Mouse (Mus musculus) midbrain, embryonic 10.5 days (tissue): Measurements from ENCODE around the gene Zmat1. TPM values are rescaled to one million over a fixed set of nuclear protein-coding genes. Genes with fewer than 3 reads are reported as not detected.
"Not testable (repeated sequence)": the region's sequence is repeated elsewhere in the genome, so short reads cannot be mapped to it uniquely, and the experiment has no call there.

ENCODE experiments used
- DNase-seq: peaks from one replicate; pipeline ENCODE4 v3.0.0-alpha.2; 2017; ENCODE audit warnings: low spot score
- H3K27ac ChIP-seq: fragments of 300-500 bp; sonication (generic); replicated peaks from 2 replicates; pipeline ENCODE4 v1.5.1; 2016; ENCODE audit warnings: mild to moderate bottlenecking
- H3K27me3 ChIP-seq: fragments of 300-500 bp; sonication (generic); 2 replicates; pipeline ENCODE4 v1.6.1; 2016; ENCODE audit warnings: low read depth, mild to moderate bottlenecking; ENCODE audit not compliant: poor library complexity, severe bottlenecking
- H3K36me3 ChIP-seq: fragments of 300-500 bp; sonication (generic); 2 replicates; pipeline ENCODE4 v1.6.1; 2016; ENCODE audit warnings: mild to moderate bottlenecking, moderate library complexity
- H3K4me1 ChIP-seq: fragments of 300-500 bp; sonication (generic); 2 replicates; pipeline ENCODE4 v1.6.1; 2016
- H3K4me3 ChIP-seq: fragments of 300-500 bp; sonication (generic); 2 replicates; pipeline ENCODE4 v1.5.1; 2016; ENCODE audit warnings: mild to moderate bottlenecking, moderate library complexity
- H3K9me3 ChIP-seq: fragments of 300-500 bp; sonication (generic); replicated peaks from 2 replicates; pipeline ENCODE4 v1.6.1; 2016; ENCODE audit warnings: mild to moderate bottlenecking
- WGBS: fragments of 180-500 bp; shearing (Covaris S2); methylation state at CpG from one replicate; pipeline ENCODE4 v1.1.7; 2016; 5-methylcytosine and 5-hydroxymethylcytosine counted together
- polyA plus RNA-seq: library from polyadenylated mRNA; unstranded; fragments of >200 nt; fragmentation: Nextera tagmentation; extraction: Ambion mirVana; gene quantifications from 2 replicates; pipeline ENCODE4 v1.2.1, GENCODE M21; 2016

Zmat1 gene
- 4.6 and 5.4 TPM in 2 replicates for polyA plus RNA-seq

GRCm38 (mm10) chrX:135008720-135009470 is at the start of gene Zmat1:
Gene Zmat1, minus strand, starts transcription at chrX:135009209.
- H3K27me3 ChIP-seq, result peaks cover 77% of the 10 kb centered on the region
- H3K27ac ChIP-seq, result peak within 1 kb of the TSS; percentile 97
- H3K4me3 ChIP-seq, result peak within 1 kb of the TSS; percentile 67
- H3K4me1 ChIP-seq, result peaks cover 7% of the 10 kb centered on the region; the same call in 1 of the 2 replicates
- peak; percentile 86 for DNase-seq
- no peaks in the 10 kb centered on the region for H3K36me3 ChIP-seq
- WGBS, result 24% methylated on average over 63 of the region's 65 CpGs
- H3K9me3 ChIP-seq, result no peaks in the 10 kb centered on the region

DNA sequence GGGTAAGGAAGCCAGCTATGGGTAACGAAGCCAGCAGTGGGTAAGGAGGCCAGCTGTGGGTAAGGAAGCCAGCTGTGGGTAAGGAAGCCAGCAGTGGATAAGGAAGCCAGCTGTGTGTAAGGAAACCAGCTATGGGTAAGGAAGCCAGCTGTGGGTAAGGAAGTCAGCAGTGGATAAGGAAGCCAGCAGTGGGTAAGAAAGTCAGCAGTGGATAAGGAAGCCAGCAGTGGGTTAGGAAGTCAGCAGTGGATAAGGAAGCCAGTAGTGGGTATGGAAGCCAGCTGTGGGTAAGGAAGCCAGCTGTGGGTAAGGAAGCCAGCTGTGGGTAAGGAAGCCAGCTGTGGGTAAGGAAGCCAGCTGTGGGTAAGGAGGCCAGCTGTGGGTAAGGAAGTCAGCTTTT is 44.9 kb upstream of the Zmat1 start:
- WGBS, result 68% methylated on average over 1 of the region's 1 CpGs
- H3K36me3 ChIP-seq, H3K9me3 ChIP-seq, H3K4me1 ChIP-seq, DNase-seq, H3K4me3 ChIP-seq, H3K27ac ChIP-seq: not testable (repeated sequence)
- peaks cover 52% of the 10 kb centered on the region for H3K27me3 ChIP-seq

- peaks cover 91% of the 10 kb centered on the region for H3K27me3 ChIP-seq
- peak overlapping the region; percentile 49 for H3K4me3 ChIP-seq
- H3K9me3 ChIP-seq, result no peaks in the 10 kb centered on the region
- H3K36me3 ChIP-seq, result no peaks in the 10 kb centered on the region
- no peak overlapping the region for H3K27ac ChIP-seq
- H3K4me1 ChIP-seq, result no peaks in the 10 kb centered on the region
- peak; percentile 16 for DNase-seq
- WGBS, result 21% methylated on average over 24 of the region's 24 CpGs
Observed at GRCm38 (mm10) chrX:135035962-135036375, 27.0 kb upstream of the Zmat1 start.

GRCm38 (mm10) chrX:135025135-135025534 is 16.1 kb upstream of the Zmat1 start:
- peaks cover 95% of the 10 kb centered on the region for H3K27me3 ChIP-seq
- H3K9me3 ChIP-seq, result no peaks in the 10 kb centered on the region
- no peak for DNase-seq
- no peak overlapping the region for H3K4me3 ChIP-seq
- H3K4me1 ChIP-seq, result no peaks in the 10 kb centered on the region
- no peak overlapping the region for H3K27ac ChIP-seq
- WGBS, result 88% methylated on average over 9 of the region's 9 CpGs
- H3K36me3 ChIP-seq, result no peaks in the 10 kb centered on the region

DNA sequence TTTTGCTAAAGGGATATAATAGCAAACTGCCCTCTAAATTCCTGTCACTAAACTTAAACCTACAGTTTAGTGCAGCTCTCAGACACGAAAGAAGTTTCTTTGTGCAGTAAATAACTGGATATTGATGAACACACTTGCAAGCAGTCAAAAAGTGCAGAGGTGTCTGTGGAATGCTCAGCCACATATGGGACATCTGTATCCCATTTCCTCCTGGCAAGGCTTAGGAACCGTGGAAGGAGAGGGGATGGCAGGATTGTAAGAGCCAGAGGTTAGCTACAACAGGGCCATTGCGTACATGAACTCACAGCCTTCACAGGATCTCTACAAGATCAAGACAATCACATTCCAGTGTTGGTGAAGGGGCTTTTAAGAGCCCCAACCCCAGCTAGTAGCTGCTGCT is 2.4 kb upstream of the Zmat1 start:
- 70% methylated on average over 3 of the region's 3 CpGs for WGBS
- Histone ChIP-seq H3K9me3 (no peaks in the 10 kb centered on the region), H3K4me1 (peaks cover 7% of the 10 kb centered on the region; the same call in 1 of the 2 replicates), H3K4me3 (no peak overlapping the region), H3K27ac (no peak overlapping the region), H3K27me3 (peaks cover 81% of the 10 kb centered on the region), H3K36me3 (no peaks in the 10 kb centered on the region)
- DNase-seq, result no peak

DNA sequence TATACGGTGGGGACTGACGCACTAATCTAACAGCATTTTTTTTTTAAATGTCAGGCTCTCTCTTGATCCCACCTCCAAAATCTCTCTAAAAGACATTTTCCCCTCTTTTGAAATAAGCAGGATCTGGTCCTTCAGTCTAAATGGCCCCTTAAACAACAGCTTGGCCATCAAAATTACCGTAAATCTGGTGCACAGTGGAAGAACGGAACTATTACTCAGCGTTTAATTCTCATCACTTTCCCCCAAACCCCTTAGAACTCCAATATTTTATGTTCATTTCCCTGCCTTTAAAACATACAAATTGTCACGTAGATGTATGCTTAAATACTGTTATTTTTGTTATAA is 434 bp upstream of the Zmat1 start:
- H3K27ac ChIP-seq, result peak overlapping the region; percentile 97
- 35% methylated on average over 6 of the region's 6 CpGs for WGBS

DNA sequence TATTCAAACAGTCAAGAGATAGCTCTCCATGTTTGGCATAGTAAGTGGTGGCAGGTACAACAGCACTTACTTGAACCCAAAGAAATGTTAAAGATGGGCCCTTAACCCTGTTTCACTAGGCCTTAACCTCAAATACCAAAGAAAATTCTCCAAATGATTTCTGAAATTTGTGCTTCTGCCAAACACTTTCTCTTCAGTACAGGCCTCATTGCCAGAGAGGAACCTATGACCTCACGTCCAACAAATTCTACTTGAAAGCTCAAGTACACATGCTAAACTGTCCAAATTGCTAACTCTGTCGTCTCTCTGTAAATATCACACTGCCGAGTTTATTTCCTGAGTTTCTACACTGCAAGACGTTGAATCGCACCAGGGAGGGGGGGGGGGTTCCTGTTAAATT is 988 bp downstream of the Zmat1 start:
- peaks cover 7% of the 10 kb centered on the region; the same call in 1 of the 2 replicates for H3K4me1 ChIP-seq
- H3K36me3 ChIP-seq, result no peaks in the 10 kb centered on the region
- peak overlapping the region; percentile 67 for H3K4me3 ChIP-seq
- WGBS, result 36% methylated on average over 5 of the region's 5 CpGs
- peaks cover 79% of the 10 kb centered on the region for H3K27me3 ChIP-seq
- H3K27ac ChIP-seq, result peak overlapping the region; percentile 97
- DNase-seq, result no peak
- H3K9me3 ChIP-seq, result no peaks in the 10 kb centered on the region

More for the DNA sequence above, 434 bp upstream of the Zmat1 start:
- Histone ChIP-seq H3K27me3 (peaks cover 77% of the 10 kb centered on the region), H3K4me3 (peak overlapping the region; percentile 67), H3K36me3 (no peaks in the 10 kb centered on the region), H3K4me1 (peaks cover 7% of the 10 kb centered on the region; the same call in 1 of the 2 replicates), H3K9me3 (no peaks in the 10 kb centered on the region)
- no peak for DNase-seq

DNA sequence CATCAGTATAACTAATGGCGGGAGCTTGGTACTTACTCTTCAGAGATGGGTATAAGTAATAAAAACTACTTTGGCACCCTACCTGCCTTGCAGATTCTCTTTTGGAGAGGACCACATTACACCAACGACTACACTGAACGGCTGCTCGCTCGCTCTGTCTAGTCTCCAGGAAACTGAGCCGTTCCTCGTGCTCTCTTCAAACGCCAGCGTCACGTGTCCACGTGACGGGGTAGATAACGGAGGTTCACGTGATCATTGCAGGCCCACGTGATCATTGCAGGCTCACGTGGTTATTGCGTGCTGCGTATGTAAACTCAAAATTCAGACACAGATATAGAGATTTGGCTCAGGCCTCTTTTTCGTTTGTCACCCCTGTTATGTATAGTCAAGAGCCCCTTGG is 44.5 kb downstream of the Zmat1 start, which contains the start of gene Nxf2:
Gene Nxf2 (minus strand): TSS at position 209 of the 400 bp plus-strand sequence.
- 90% methylated on average over 19 of the region's 19 CpGs for WGBS
- Histone ChIP-seq H3K36me3 (no peaks in the 10 kb centered on the region), H3K27me3 (peaks cover 65% of the 10 kb centered on the region), H3K27ac (no peak within 1 kb of the TSS; the same call in 1 of the 2 replicates), H3K4me1 (no peaks in the 10 kb centered on the region), H3K9me3 (peaks cover 12% of the 10 kb centered on the region; the same call in 1 of the 2 replicates), H3K4me3 (peak within 1 kb of the TSS; percentile 47)
- no peak for DNase-seq

DNA sequence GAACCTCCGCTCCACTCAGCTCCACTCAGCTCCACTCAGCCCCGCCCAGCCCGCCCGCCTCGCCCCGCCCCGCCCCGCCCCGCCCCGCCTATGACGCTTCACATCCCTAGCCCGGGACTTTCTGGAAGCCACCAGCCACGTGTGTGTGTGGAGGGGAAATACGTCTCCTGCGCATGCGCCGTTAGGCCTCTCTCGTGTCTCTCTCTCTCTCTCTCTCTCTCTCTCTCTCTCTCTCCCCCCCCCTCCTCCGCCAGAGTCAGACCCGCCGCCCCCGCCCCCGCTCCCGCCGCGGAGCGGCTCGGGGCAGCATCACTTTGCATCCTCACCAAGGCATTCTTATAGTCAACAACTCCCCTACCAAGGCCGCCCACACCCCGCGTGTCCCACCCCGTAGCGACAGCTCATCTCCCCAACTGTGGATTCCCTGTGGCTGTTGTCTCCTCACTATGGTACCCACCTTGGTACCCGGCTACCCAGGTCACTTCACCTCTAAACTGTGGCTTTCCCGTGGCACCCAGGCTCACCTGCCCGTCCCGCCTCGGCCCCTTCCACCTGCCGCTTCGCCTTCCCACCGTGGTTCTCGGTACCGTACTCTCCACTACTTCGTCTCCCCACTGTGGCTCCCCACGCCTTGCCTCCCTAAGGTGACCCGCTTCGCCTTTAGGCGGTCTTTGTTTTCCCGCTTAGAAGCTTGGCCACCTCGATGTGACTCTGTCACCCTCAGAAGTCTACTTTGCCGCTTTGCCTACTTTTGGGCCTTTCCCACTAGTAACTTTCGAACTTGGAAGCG is 45.5 kb downstream of the Zmat1 start:
- Histone ChIP-seq H3K27ac (peak overlapping the region; percentile 59; the same call in 1 of the 2 replicates), H3K4me1 (no peaks in the 10 kb centered on the region), H3K9me3 (peaks cover 12% of the 10 kb centered on the region; the same call in 1 of the 2 replicates), H3K36me3 (no peaks in the 10 kb centered on the region), H3K4me3 (peak overlapping the region; percentile 47), H3K27me3 (peaks cover 67% of the 10 kb centered on the region)
- 58% methylated on average over 38 of the region's 53 CpGs for WGBS
- DNase-seq, result peak; percentile 66

GRCm38 (mm10) chrX:134930361-134930760 is 78.6 kb downstream of the Zmat1 start:
- Histone ChIP-seq H3K36me3 (no peaks in the 10 kb centered on the region), H3K27ac (no peak overlapping the region), H3K9me3 (no peaks in the 10 kb centered on the region), H3K4me1 (no peaks in the 10 kb centered on the region), H3K27me3 (peaks cover 37% of the 10 kb centered on the region), H3K4me3 (no peak overlapping the region)
- DNase-seq, result peak; percentile 15
- 42% methylated on average over 5 of the region's 5 CpGs for WGBS

DNA sequence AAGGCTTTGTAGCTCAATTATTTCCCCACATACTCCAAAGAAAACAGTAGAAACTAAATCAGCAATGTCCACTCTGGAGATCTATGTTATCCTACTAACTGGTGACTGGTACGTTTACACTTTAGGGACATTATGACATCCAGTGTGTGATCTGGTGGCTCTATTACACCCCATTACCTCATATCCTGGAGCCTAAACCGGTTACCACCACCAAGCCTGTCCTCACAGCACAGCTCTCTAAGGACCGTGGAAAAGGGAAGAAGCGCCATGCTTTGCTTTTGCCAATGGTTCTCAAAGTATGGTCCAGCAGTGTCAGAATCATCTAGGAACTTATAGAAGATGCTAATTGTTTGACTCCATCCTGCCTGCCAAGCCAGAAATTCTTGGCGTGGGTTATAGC is 79.1 kb downstream of the Zmat1 start:
- Histone ChIP-seq H3K4me3 (no peak overlapping the region), H3K36me3 (no peaks in the 10 kb centered on the region), H3K27me3 (peaks cover 32% of the 10 kb centered on the region), H3K9me3 (no peaks in the 10 kb centered on the region), H3K4me1 (no peaks in the 10 kb centered on the region), H3K27ac (no peak overlapping the region)
- 87% methylated on average over 5 of the region's 5 CpGs for WGBS
- DNase-seq, result no peak

- no peaks in the 10 kb centered on the region for H3K36me3 ChIP-seq
- H3K4me3 ChIP-seq, result no peak overlapping the region
- DNase-seq, result no peak
- H3K27ac ChIP-seq, result no peak overlapping the region
- H3K4me1 ChIP-seq, result no peaks in the 10 kb centered on the region
- H3K27me3 ChIP-seq, result peaks cover 25% of the 10 kb centered on the region
- no peaks in the 10 kb centered on the region for H3K9me3 ChIP-seq
Observed at GRCm38 (mm10) chrX:134925058-134925457, 84.0 kb downstream of the Zmat1 start.
